ENCODE assay signal across 25 mouse cellular contexts in the genomic region with DNA sequence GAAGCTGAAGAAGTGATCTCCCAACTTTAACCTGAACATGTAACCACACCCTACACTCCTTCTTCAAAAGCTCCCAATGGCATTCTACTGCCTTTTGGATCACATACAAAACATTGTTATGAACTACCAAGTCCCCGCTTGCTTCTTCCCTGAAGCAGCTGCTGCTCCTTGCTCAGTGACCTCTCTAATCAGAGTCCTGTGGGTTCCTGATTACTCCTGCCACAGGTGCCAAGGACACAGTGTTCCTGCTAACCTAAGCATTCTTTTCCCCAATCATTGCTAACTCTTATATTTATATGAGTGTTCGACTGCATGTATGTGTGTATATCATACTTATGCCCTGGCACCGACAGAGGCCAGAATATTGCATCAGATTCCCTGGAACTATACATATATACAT.
DNase-seq lines count a peak whose midpoint lies in the region; ATAC-seq and TF ChIP-seq lines count a peak whose summit lies in the region.
"Had no signal": no experiment of that assay in that cellular context is flagged by ENCODE, and none has a peak within 500 bp of the region (broad histone marks: within the 10 kb centered on the region; RNA-seq: fewer than 3 reads in every experiment).

No protein-coding gene starts in this region.

- H3K9me3 ChIP-seq in heart, embryonic 12.5 days (replicated peaks): no peaks in the 10 kb centered on the region
- H3K9me3 ChIP-seq: embryonic facial prominence, embryonic 12.5 days; forebrain, embryonic 10.5 days; forebrain, embryonic 15.5 days; hindbrain, embryonic 13.5 days; limb, embryonic 10.5 days; limb, embryonic 15.5 days had no signal

- no peak for DNase-seq in heart, adult 2 months
- peak; percentile 59 for DNase-seq in kidney, adult 2 months
- no peak for DNase-seq in kidney, postnatal 4 days
- peak; percentile 83 for DNase-seq in fat pad, adult 2 months (ENCODE audit: extremely low read depth, low read depth, low spot score)
- DNase-seq: adrenal gland, postnatal 25 days; B cell, adult 2 months; cerebellum, adult 11-12 months; cerebellum, adult 9-11 months; embryo, embryonic 11 days; heart, postnatal 4 days; layer of hippocampus, adult 9-11 months; lung, embryonic 14.5 days; lung, postnatal 14 days; midbrain, embryonic 14.5 days; right cerebral cortex, adult 18-20 months; right cerebral cortex, postnatal 4 days had no signal

- no peak overlapping the region for H3K4me3 ChIP-seq in heart, adult 2 months
- no peak overlapping the region for H3K4me3 ChIP-seq in heart, embryonic 12.5 days
- H3K4me3 ChIP-seq in kidney, adult 2 months (ENCODE audit: insufficient read depth, low read depth, low read length): no peak overlapping the region
- no peak overlapping the region for H3K4me3 ChIP-seq in small intestine, adult 2 months (ENCODE audit: low read depth, low read length)
- H3K4me3 ChIP-seq: embryonic facial prominence, embryonic 12.5 days; forebrain, embryonic 10.5 days; forebrain, embryonic 15.5 days; hindbrain, embryonic 13.5 days; limb, embryonic 10.5 days; limb, embryonic 15.5 days had no signal

- no peak for TF ChIP-seq POLR2A in heart, adult 2 months (IDR thresholded peaks at IDR 0.05; ENCODE audit: insufficient read depth, low read depth, low read length)
- TF ChIP-seq POLR2A in kidney, adult 2 months (IDR thresholded peaks at IDR 0.05; ENCODE audit: low read depth, low read length): no peak
- no peak for TF ChIP-seq POLR2A in small intestine, adult 2 months (IDR thresholded peaks at IDR 0.05; ENCODE audit: low read depth, low read length)

- no peak overlapping the region for H3K4me2 ChIP-seq in heart, embryonic 12.5 days
- H3K4me2 ChIP-seq: embryonic facial prominence, embryonic 12.5 days; forebrain, embryonic 15.5 days; hindbrain, embryonic 13.5 days; limb, embryonic 15.5 days; lung, embryonic 14.5 days had no signal

- H3K79me2 ChIP-seq in heart, adult 2 months (replicated peaks; ENCODE audit: control insufficient read depth, insufficient read depth, low read length): no peaks in the 10 kb centered on the region

- WGBS in heart, adult 2 months: 63% methylated on average over 3 of the region's 3 CpGs
- WGBS in heart, embryonic 12.5 days: 86% methylated on average over 3 of the region's 3 CpGs
- 59% methylated on average over 3 of the region's 3 CpGs for WGBS in kidney, adult 2 months
- 37% methylated on average over 3 of the region's 3 CpGs for WGBS in small intestine, adult 2 months

- peaks cover 3% of the 10 kb centered on the region; the same call in 1 of the 2 replicates for H3K4me1 ChIP-seq in heart, adult 2 months (ENCODE audit: control insufficient read depth, insufficient read depth, low read length)
- H3K4me1 ChIP-seq in heart, embryonic 12.5 days (replicated peaks): peaks cover 20% of the 10 kb centered on the region
- H3K4me1 ChIP-seq in kidney, adult 2 months (ENCODE audit: control insufficient read depth, insufficient read depth, low read length): 0 out of 2 replicates have a peak, but pooled peaks cover 7% of the 10 kb centered on the region
- no peaks in the 10 kb centered on the region for H3K4me1 ChIP-seq in small intestine, adult 2 months (ENCODE audit: control insufficient read depth, insufficient read depth, insufficient read length, low read length)
- H3K4me1 ChIP-seq: embryonic facial prominence, embryonic 12.5 days; limb, embryonic 10.5 days; limb, embryonic 15.5 days had no signal

- ATAC-seq in heart, embryonic 12.5 days (ENCODE audit: insufficient number of reproducible peaks, low FRiP score): no peak
- ATAC-seq: forebrain, embryonic 15.5 days had no signal

- no peaks in the 10 kb centered on the region for H3K27me3 ChIP-seq in heart, adult 2 months (ENCODE audit: control insufficient read depth, insufficient read depth, low read length)
- no peaks in the 10 kb centered on the region for H3K27me3 ChIP-seq in heart, embryonic 12.5 days (replicated peaks)
- H3K27me3 ChIP-seq in kidney, adult 2 months (replicated peaks; ENCODE audit: control insufficient read depth, insufficient read depth, low read length): no peaks in the 10 kb centered on the region
- H3K27me3 ChIP-seq in small intestine, adult 2 months (ENCODE audit: control insufficient read depth, insufficient read depth, low read length): no peaks in the 10 kb centered on the region
- H3K27me3 ChIP-seq: embryonic facial prominence, embryonic 12.5 days; forebrain, embryonic 15.5 days; hindbrain, embryonic 13.5 days; limb, embryonic 15.5 days had no signal

- no peak for TF ChIP-seq EP300 in heart, adult 2 months (IDR thresholded peaks at IDR 0.05; ENCODE audit: insufficient read depth, low read depth, low read length)

- no peak for TF ChIP-seq CTCF in heart, adult 2 months (IDR thresholded peaks at IDR 0.05)
- no peak for TF ChIP-seq CTCF in kidney, adult 2 months (conservative IDR thresholded peaks at IDR 0.05; ENCODE audit: insufficient read depth, insufficient read length, low read depth, low read length)
- TF ChIP-seq CTCF in small intestine, adult 2 months (IDR thresholded peaks at IDR 0.05; ENCODE audit: extremely low read depth, insufficient read length, insufficient replicate concordance, low read depth, low read length): no peak

- intact Hi-C loops in heart, adult 2 months (cut with DNase I): no loop called here

- peaks cover 4% of the 10 kb centered on the region for H3K36me3 ChIP-seq in heart, adult 2 months (ENCODE audit: control insufficient read depth, insufficient read depth, low read length)
- H3K36me3 ChIP-seq in heart, embryonic 12.5 days: no peaks in the 10 kb centered on the region
- no peaks in the 10 kb centered on the region for H3K36me3 ChIP-seq in kidney, adult 2 months (ENCODE audit: control insufficient read depth, insufficient read depth, low read length)
- no peaks in the 10 kb centered on the region for H3K36me3 ChIP-seq in small intestine, adult 2 months (ENCODE audit: control insufficient read depth, insufficient read depth, low read length)
- H3K36me3 ChIP-seq: embryonic facial prominence, embryonic 12.5 days; forebrain, embryonic 10.5 days; forebrain, embryonic 15.5 days; limb, embryonic 10.5 days; limb, embryonic 15.5 days had no signal

- H3K27ac ChIP-seq in heart, adult 2 months: peak overlapping the region; percentile 34
- no peak overlapping the region for H3K27ac ChIP-seq in heart, embryonic 12.5 days (ENCODE audit: poor library complexity, severe bottlenecking)
- peak overlapping the region; percentile 55; the same call in 1 of the 2 replicates for H3K27ac ChIP-seq in kidney, adult 2 months (ENCODE audit: insufficient read depth, low read depth, low read length)
- H3K27ac ChIP-seq in small intestine, adult 2 months (ENCODE audit: insufficient read depth, low read depth, low read length): peak overlapping the region; percentile 38; the same call in 1 of the 2 replicates
- H3K27ac ChIP-seq: embryonic facial prominence, embryonic 12.5 days; forebrain, embryonic 10.5 days; forebrain, embryonic 15.5 days; hindbrain, embryonic 13.5 days; limb, embryonic 10.5 days; limb, embryonic 15.5 days; liver, embryonic 14.5 days had no signal

- H3K9ac ChIP-seq in heart, adult 2 months (ENCODE audit: low read depth, low read length): no peak overlapping the region
- H3K9ac ChIP-seq in heart, embryonic 12.5 days: no peak overlapping the region
- H3K9ac ChIP-seq: embryonic facial prominence, embryonic 12.5 days; forebrain, embryonic 15.5 days; hindbrain, embryonic 13.5 days; limb, embryonic 15.5 days; liver, embryonic 14.5 days; lung, embryonic 14.5 days had no signal

Comparison
In these comparisons a context has a peak if more than half of its experiments do, and no peak if none do; other contexts are left out.
1. DNase-seq: peak in kidney, adult 2 months (single experiment) and fat pad, adult 2 months (single experiment); none in heart, adult 2 months (0 of 2) and kidney, postnatal 4 days (0 of 2).